Mouse (Mus musculus) embryonic fibroblast, embryonic 13.5 days (primary cell): ENCODE results near the gene Taar7e.

Source experiments
- CTCF ChIP-seq: IDR thresholded peaks from 2 replicates; pipeline ENCODE4 v1.5.1; 2011; ENCODE audit warnings: mild to moderate bottlenecking, control low read depth, low read length, moderate library complexity, borderline replicate concordance; ENCODE audit not compliant: insufficient read depth
- POLR2A ChIP-seq: IDR thresholded peaks from 2 replicates; pipeline ENCODE4 v1.6.1; 2011; ENCODE audit warnings: low read depth, mild to moderate bottlenecking, control low read depth, low read length, moderate library complexity

DNA sequence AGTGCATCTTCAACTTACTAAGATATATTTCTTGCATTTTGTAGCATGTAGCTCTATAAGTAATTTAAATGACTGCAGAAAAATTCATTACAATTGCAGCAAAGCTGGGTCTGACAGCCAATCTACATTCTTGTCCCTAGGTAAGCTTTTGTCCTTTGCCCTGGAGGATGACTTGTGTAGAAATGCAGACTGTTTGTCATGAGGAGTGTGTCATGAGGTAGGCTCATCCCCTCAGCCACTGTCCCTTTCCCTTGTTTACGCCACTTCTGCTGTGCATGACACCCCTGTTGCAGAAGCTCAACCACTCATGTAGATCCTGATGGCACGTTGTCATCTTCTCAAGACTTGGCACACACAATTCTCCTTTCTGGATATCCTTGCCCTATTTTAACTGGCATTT lies 49.8 kb downstream of the Taar7e start:
- TF ChIP-seq POLR2A (no peak), CTCF (no peak)
